Mouse (Mus musculus) forebrain, embryonic 14.5 days (tissue): ENCODE measurements around the gene Bax. TPM values are rescaled to one million over a fixed set of nuclear protein-coding genes. Genes with fewer than 3 reads are reported as not detected.
"Not testable (repeated sequence)": the region's sequence is repeated elsewhere in the genome, so short reads cannot be mapped to it uniquely, and the experiment has no call there.

Experiments used
- ATAC-seq: fragments of 200-750 bp; cut with Nextera tagmentation; 2 replicates; pipeline ENCODE4 v1.8.0; 2017; ENCODE audit warnings: mild to moderate bottlenecking, moderate library complexity
- DNase-seq: peaks from one replicate; pipeline ENCODE4 v3.0.0-alpha.2; 2015; ENCODE audit warnings: low spot score
- H3K27ac ChIP-seq: fragments of 300-500 bp; sonication (generic); 2 replicates; pipeline ENCODE4 v1.5.1; 2014; ENCODE audit warnings: low read depth, mild to moderate bottlenecking, control low read depth, low read length, moderate library complexity
- H3K27me3 ChIP-seq: fragments of 300-500 bp; sonication (generic); replicated peaks from 2 replicates; pipeline ENCODE4 v1.6.1; 2014; ENCODE audit warnings: low read length, control low read depth, mixed read lengths; ENCODE audit not compliant: control insufficient read depth, insufficient read depth
- H3K36me3 ChIP-seq: fragments of 300-500 bp; sonication (generic); 2 replicates; pipeline ENCODE4 v1.6.1; 2014; ENCODE audit warnings: low read length, control low read depth; ENCODE audit not compliant: control insufficient read depth, insufficient read depth
- H3K4me1 ChIP-seq: fragments of 300-500 bp; sonication (generic); 2 replicates; pipeline ENCODE4 v1.6.1; 2014; ENCODE audit warnings: antibody characterized with exemption, low read length, control low read depth; ENCODE audit not compliant: control insufficient read depth, insufficient read depth
- H3K4me2 ChIP-seq: fragments of 300-500 bp; sonication (generic); 2 replicates; pipeline ENCODE4 v1.6.1; 2014; ENCODE audit warnings: mild to moderate bottlenecking, control low read depth, low read length
- H3K4me3 ChIP-seq: fragments of 300-500 bp; sonication (generic); 2 replicates; pipeline ENCODE4 v1.5.1; 2014; ENCODE audit warnings: low read depth, low read length, control low read depth
- H3K9ac ChIP-seq: fragments of 300-500 bp; sonication (generic); 2 replicates; pipeline ENCODE4 v1.6.1; 2014; ENCODE audit warnings: mild to moderate bottlenecking, low read length, control low read depth, moderate library complexity
- H3K9me3 ChIP-seq: fragments of 300-500 bp; sonication (generic); replicated peaks from 2 replicates; pipeline ENCODE4 v1.6.1; 2016; ENCODE audit warnings: low read length, control low read depth, mixed read lengths; ENCODE audit not compliant: control insufficient read depth
- WGBS: fragments of 180-500 bp; shearing (Covaris S2); extraction: QIAGEN DNeasy Blood & Tissue Kit; methylation state at CpG from one replicate; pipeline ENCODE4 v1.1.7; 2014; 5-methylcytosine and 5-hydroxymethylcytosine counted together
- polyA plus RNA-seq: library from polyadenylated mRNA; unstranded; fragments of >200 nt; fragmentation: Nextera tagmentation; extraction: Ambion mirVana; gene quantifications from 2 replicates; pipeline ENCODE4 v1.2.1, GENCODE M21; 2014

Gene Bax
- polyA plus RNA-seq, 1 experiment from 2014 or later, result 168 TPM

- no peaks in the 10 kb centered on the region for H3K9me3 ChIP-seq
- H3K27ac ChIP-seq, result no peak overlapping the region
- WGBS, result 71% methylated on average over 16 of the region's 16 CpGs
- no peak overlapping the region for H3K4me3 ChIP-seq
- ATAC-seq (no peak), DNase-seq (peak; percentile 49)
- H3K36me3 ChIP-seq, result no peaks in the 10 kb centered on the region
- no peaks in the 10 kb centered on the region for H3K27me3 ChIP-seq
- no peaks in the 10 kb centered on the region for H3K4me1 ChIP-seq
- peak overlapping the region; percentile 25; the same call in 1 of the 2 replicates for H3K9ac ChIP-seq
- H3K4me2 ChIP-seq, result no peak overlapping the region
Measured at GRCm38 (mm10) chr7:45475291-45475969, 8.7 kb upstream of the Bax start.

- no peaks in the 10 kb centered on the region for H3K9me3 ChIP-seq
- ATAC-seq, result no peak
Measured at GRCm38 (mm10) chr7:45470869-45471268, 4.2 kb upstream of the Bax start.

GRCm38 (mm10) chr7:45467090-45467670, 482 bp upstream of the Bax start:
- WGBS, result 33% methylated on average over 7 of the region's 7 CpGs
- ATAC-seq (no peak), DNase-seq (no peak)
- Histone ChIP-seq H3K4me3 (peak overlapping the region; percentile 86), H3K27ac (no peak overlapping the region), H3K36me3 (peaks cover 33% of the 10 kb centered on the region), H3K4me2 (peak overlapping the region; percentile 92), H3K9me3 (no peaks in the 10 kb centered on the region), H3K27me3 (no peaks in the 10 kb centered on the region), H3K4me1 (peaks cover 9% of the 10 kb centered on the region; the same call in 1 of the 2 replicates), H3K9ac (peak overlapping the region; percentile 88; the same call in 1 of the 2 replicates)

More at GRCm38 (mm10) chr7:45470869-45471268, 4.2 kb upstream of the Bax start:
- DNase-seq, result peak; percentile 88
- no peak overlapping the region for H3K9ac ChIP-seq
- H3K4me2 ChIP-seq, result no peak overlapping the region
- no peaks in the 10 kb centered on the region for H3K27me3 ChIP-seq
- 5% methylated on average over 3 of the region's 3 CpGs for WGBS
- H3K4me1 ChIP-seq, result peaks cover 3% of the 10 kb centered on the region; the same call in 1 of the 2 replicates
- H3K27ac ChIP-seq, result no peak overlapping the region
- H3K36me3 ChIP-seq, result no peaks in the 10 kb centered on the region
- H3K4me3 ChIP-seq, result no peak overlapping the region

- no peaks in the 10 kb centered on the region for H3K9me3 ChIP-seq
- no peaks in the 10 kb centered on the region for H3K27me3 ChIP-seq
- H3K9ac ChIP-seq, result peak overlapping the region; percentile 88; the same call in 1 of the 2 replicates
- peak overlapping the region; percentile 92 for H3K4me2 ChIP-seq
- peaks cover 11% of the 10 kb centered on the region for H3K4me1 ChIP-seq
- peaks cover 44% of the 10 kb centered on the region for H3K36me3 ChIP-seq
- H3K4me3 ChIP-seq, result peak overlapping the region; percentile 86
- WGBS, result 86% methylated on average over 9 of the region's 9 CpGs
- H3K27ac ChIP-seq, result no peak overlapping the region
- ATAC-seq (no peak), DNase-seq (no peak)
Measured at GRCm38 (mm10) chr7:45465549-45465948, 1.1 kb downstream of the Bax start.

GRCm38 (mm10) chr7:45465112-45465511, 1.6 kb downstream of the Bax start:
- no peak for DNase-seq
- Histone ChIP-seq H3K27ac (no peak overlapping the region), H3K9ac (peak overlapping the region; percentile 88; the same call in 1 of the 2 replicates), H3K36me3 (peaks cover 44% of the 10 kb centered on the region), H3K4me2 (peak overlapping the region; percentile 92; the same call in 1 of the 2 replicates), H3K4me3 (no peak overlapping the region), H3K27me3 (no peaks in the 10 kb centered on the region), H3K9me3 (no peaks in the 10 kb centered on the region), H3K4me1 (peaks cover 16% of the 10 kb centered on the region)
- WGBS, result 93% methylated on average over 12 of the region's 12 CpGs
- no peak for ATAC-seq

- H3K36me3 ChIP-seq, result peaks cover 44% of the 10 kb centered on the region
- ATAC-seq (no peak), DNase-seq (no peak)
- no peaks in the 10 kb centered on the region for H3K27me3 ChIP-seq
- H3K4me1 ChIP-seq, result peaks cover 17% of the 10 kb centered on the region
- 92% methylated on average over 7 of the region's 7 CpGs for WGBS
- H3K9me3 ChIP-seq, result no peaks in the 10 kb centered on the region
- no peak overlapping the region for H3K4me2 ChIP-seq
- H3K9ac ChIP-seq, result no peak overlapping the region
- H3K4me3 ChIP-seq, result no peak overlapping the region
- no peak overlapping the region for H3K27ac ChIP-seq
Measured at GRCm38 (mm10) chr7:45463987-45464778, 2.5 kb downstream of the Bax start.

- H3K4me1 ChIP-seq, result peaks cover 21% of the 10 kb centered on the region
- WGBS, result 77% methylated on average over 4 of the region's 4 CpGs
- not testable (repeated sequence) for H3K9ac ChIP-seq
Measured at GRCm38 (mm10) chr7:45462868-45463267, 3.8 kb downstream of the Bax start.

GRCm38 (mm10) chr7:45462325-45462724, 4.4 kb downstream of the Bax start:
- DNase-seq (no peak), ATAC-seq (no peak)
- Histone ChIP-seq H3K9ac (no peak overlapping the region), H3K36me3 (peaks cover 57% of the 10 kb centered on the region), H3K27me3 (no peaks in the 10 kb centered on the region), H3K4me2 (no peak overlapping the region), H3K4me1 (peaks cover 27% of the 10 kb centered on the region), H3K27ac (no peak overlapping the region), H3K9me3 (no peaks in the 10 kb centered on the region), H3K4me3 (no peak overlapping the region)
- 85% methylated on average over 4 of the region's 4 CpGs for WGBS

More at GRCm38 (mm10) chr7:45462868-45463267, 3.8 kb downstream of the Bax start:
- not testable (repeated sequence) for H3K9me3 ChIP-seq, H3K4me2 ChIP-seq, ATAC-seq, H3K27ac ChIP-seq, H3K27me3 ChIP-seq, H3K4me3 ChIP-seq, DNase-seq
- peaks cover 51% of the 10 kb centered on the region for H3K36me3 ChIP-seq
